Mouse (Mus musculus): ENCODE results near the gene Pygm.

Pygm gene

GRCm38 (mm10) chr19:6409936-6410335 lies 25.7 kb downstream of the Pygm start:
- no peak for DNase-seq (ENCODE audit: low spot score)

- DNase-seq (ENCODE audit: low spot score), result no peak
Observed at GRCm38 (mm10) chr19:6412798-6413197, 28.6 kb downstream of the Pygm start.

- DNase-seq (ENCODE audit: low spot score), result peak; percentile 45
Observed at GRCm38 (mm10) chr19:6415454-6415853, 31.3 kb downstream of the Pygm start.

GRCm38 (mm10) chr19:6416124-6416770 lies 32.0 kb downstream of the Pygm start:
- no peak for DNase-seq (ENCODE audit: low spot score)

- no peak for DNase-seq (ENCODE audit: low spot score)
Observed at GRCm38 (mm10) chr19:6416894-6417761, 32.9 kb downstream of the Pygm start.

- peak; percentile 86 for DNase-seq (ENCODE audit: low spot score)
Observed at GRCm38 (mm10) chr19:6418233-6418879, 34.2 kb downstream of the Pygm start, which contains the start of gene Nrxn2. TSS of gene Nrxn2 (plus strand) at chr19:6418731.

GRCm38 (mm10) chr19:6418984-6419692 lies 34.9 kb downstream of the Pygm start:
- DNase-seq (ENCODE audit: low spot score), result no peak

GRCm38 (mm10) chr19:6419805-6420310 lies 35.7 kb downstream of the Pygm start:
- DNase-seq (ENCODE audit: low spot score), result no peak

- no peak for DNase-seq (ENCODE audit: low spot score)
Observed at GRCm38 (mm10) chr19:6420481-6421210, 36.4 kb downstream of the Pygm start.

GRCm38 (mm10) chr19:6421211-6421590 lies 37.0 kb downstream of the Pygm start:
- no peak for DNase-seq (ENCODE audit: low spot score)

GRCm38 (mm10) chr19:6422014-6422413 lies 37.8 kb downstream of the Pygm start:
- DNase-seq (ENCODE audit: low spot score), result no peak

- no peak for DNase-seq (ENCODE audit: low spot score)
Observed at GRCm38 (mm10) chr19:6423241-6423640, 39.0 kb downstream of the Pygm start.

GRCm38 (mm10) chr19:6424137-6424881 lies 40.1 kb downstream of the Pygm start:
- DNase-seq (ENCODE audit: low spot score), result no peak

GRCm38 (mm10) chr19:6425595-6425994 lies 41.4 kb downstream of the Pygm start:
- DNase-seq (ENCODE audit: low spot score), result no peak

GRCm38 (mm10) chr19:6426703-6427500 lies 42.7 kb downstream of the Pygm start:
- DNase-seq (ENCODE audit: low spot score), result no peak

GRCm38 (mm10) chr19:6427653-6428434 lies 43.6 kb downstream of the Pygm start:
- peak; percentile 22 for DNase-seq (ENCODE audit: low spot score)

- DNase-seq (ENCODE audit: low spot score), result no peak
Observed at GRCm38 (mm10) chr19:6428501-6429200, 44.5 kb downstream of the Pygm start.

- DNase-seq (ENCODE audit: low spot score), result no peak
Observed at GRCm38 (mm10) chr19:6443016-6443415, 58.8 kb downstream of the Pygm start.

Measured in lung, postnatal 25 days (tissue).